Mouse (Mus musculus): ENCODE data around the gene Mcub.

- no peak for TF ChIP-seq CTCF (IDR thresholded peaks at IDR 0.05; ENCODE audit: borderline replicate concordance, control insufficient read depth, extremely low read depth, insufficient read depth, low read length, poor library complexity)
- no peak for TF ChIP-seq POLR2A (IDR thresholded peaks at IDR 0.05; ENCODE audit: control insufficient read depth, extremely low read depth, insufficient read depth, low read length, poor library complexity)
Observed at GRCm38 (mm10) chr3:129887779-129888517, 82.1 kb downstream of the Mcub start.

Data from thymus, adult 2 months (tissue).